Comparison of ENCODE assay signal across 16 mouse cellular contexts in genomic region chr14:104461286-104462240, GRCm38 (mm10). TPM values are rescaled to one million over a fixed set of nuclear protein-coding genes. Genes with fewer than 3 reads are reported as not detected.
A peak's percentile ranks its signal among the peaks of the same experiment; 100 is the strongest.
DNase-seq lines count a peak whose midpoint lies in the region; ATAC-seq and TF ChIP-seq lines count a peak whose summit lies in the region.
"Had no signal": no experiment of that assay in that cellular context is flagged by ENCODE, and none has a peak within 500 bp of the region (broad histone marks: within the 10 kb centered on the region; RNA-seq: fewer than 3 reads in every experiment).

No protein-coding gene starts in this region.

- no peaks in the 10 kb centered on the region for H3K9me3 ChIP-seq in forebrain, embryonic 10.5 days
- H3K9me3 ChIP-seq in forebrain, embryonic 15.5 days = no peaks in the 10 kb centered on the region
- H3K9me3 ChIP-seq in limb, embryonic 11.5 days (ENCODE audit: control insufficient read depth, low read length) = no peaks in the 10 kb centered on the region
- no peaks in the 10 kb centered on the region for H3K9me3 ChIP-seq in neural tube, embryonic 11.5 days (ENCODE audit: control insufficient read depth, low read length)
- H3K9me3 ChIP-seq in liver, embryonic 12.5 days (replicated peaks) = no peaks in the 10 kb centered on the region
- H3K9me3 ChIP-seq: embryonic facial prominence, embryonic 13.5 days; heart, embryonic 12.5 days; limb, embryonic 12.5 days had no signal

- no peak for TF ChIP-seq CTCF in brain, embryonic 14.5 days (IDR thresholded peaks at IDR 0.05; ENCODE audit: borderline replicate concordance, extremely low read depth, insufficient read depth, insufficient read length)

- no peak for DNase-seq in forebrain, embryonic 10.5 days (ENCODE audit: extremely low spot score, low spot score)
- DNase-seq in brain, embryonic 14.5 days (ENCODE audit: low read depth) = peak; percentile 60
- peak; percentile 28 for DNase-seq in limb, embryonic 11.5 days (ENCODE audit: low spot score)
- DNase-seq in neural tube, embryonic 11.5 days (ENCODE audit: low spot score) = peak; percentile 18
- no peak for DNase-seq in layer of hippocampus, adult 11-12 months (ENCODE audit: low spot score)
- no peak for DNase-seq in frontal cortex, postnatal 25 days (ENCODE audit: low spot score in 2 of 2)
- DNase-seq: gastrocnemius, adult 2 months; right cerebral cortex, postnatal 14 days; thymus, postnatal 36 days had no signal

- TF ChIP-seq POLR2A in brain, embryonic 14.5 days (IDR thresholded peaks at IDR 0.05; ENCODE audit: borderline replicate concordance, extremely low read depth, insufficient read depth, insufficient read length, poor library complexity, severe bottlenecking) = no peak

- H3K27me3 ChIP-seq in forebrain, embryonic 10.5 days (ENCODE audit: poor library complexity, severe bottlenecking) = peaks cover 100% of the 10 kb centered on the region
- H3K27me3 ChIP-seq in forebrain, embryonic 15.5 days = peaks cover 74% of the 10 kb centered on the region
- H3K27me3 ChIP-seq in limb, embryonic 11.5 days (ENCODE audit: control insufficient read depth, insufficient read depth, low read length) = peaks cover 64% of the 10 kb centered on the region
- peaks cover 73% of the 10 kb centered on the region for H3K27me3 ChIP-seq in neural tube, embryonic 11.5 days (ENCODE audit: control insufficient read depth, insufficient read depth, low read length)
- peaks cover 90% of the 10 kb centered on the region for H3K27me3 ChIP-seq in liver, embryonic 12.5 days (replicated peaks)

- ATAC-seq in forebrain, embryonic 15.5 days (replicated peaks) = no peak
- no peak for ATAC-seq in limb, embryonic 11.5 days (ENCODE audit: insufficient number of reproducible peaks, low FRiP score, low TSS enrichment, low read depth)
- ATAC-seq in neural tube, embryonic 11.5 days (ENCODE audit: insufficient read depth, low FRiP score, low TSS enrichment) = no peak
- no peak for ATAC-seq in liver, embryonic 12.5 days
- ATAC-seq: intestine, postnatal 0 days had no signal

- H3K36me3 ChIP-seq in forebrain, embryonic 10.5 days (replicated peaks) = no peaks in the 10 kb centered on the region
- H3K36me3 ChIP-seq in forebrain, embryonic 15.5 days = no peaks in the 10 kb centered on the region
- no peaks in the 10 kb centered on the region for H3K36me3 ChIP-seq in limb, embryonic 11.5 days (ENCODE audit: control insufficient read depth, insufficient read depth, low read length)
- no peaks in the 10 kb centered on the region for H3K36me3 ChIP-seq in neural tube, embryonic 11.5 days (ENCODE audit: control insufficient read depth, insufficient read depth, low read length)
- H3K36me3 ChIP-seq in liver, embryonic 12.5 days = no peaks in the 10 kb centered on the region
- H3K36me3 ChIP-seq: embryonic facial prominence, embryonic 13.5 days; heart, embryonic 12.5 days; limb, embryonic 12.5 days had no signal

- peaks cover 47% of the 10 kb centered on the region for H3K4me1 ChIP-seq in forebrain, embryonic 10.5 days
- peaks cover 18% of the 10 kb centered on the region for H3K4me1 ChIP-seq in forebrain, embryonic 15.5 days
- H3K4me1 ChIP-seq in limb, embryonic 11.5 days (ENCODE audit: control insufficient read depth, insufficient read depth, low read length) = peaks cover 5% of the 10 kb centered on the region; the same call in 1 of the 2 replicates
- H3K4me1 ChIP-seq in neural tube, embryonic 11.5 days (ENCODE audit: control insufficient read depth, insufficient read depth, low read length) = peaks cover 12% of the 10 kb centered on the region; the same call in 1 of the 2 replicates
- peaks cover 6% of the 10 kb centered on the region for H3K4me1 ChIP-seq in liver, embryonic 12.5 days

- no peak overlapping the region for H3K9ac ChIP-seq in forebrain, embryonic 15.5 days (replicated peaks)
- H3K9ac ChIP-seq in limb, embryonic 11.5 days (ENCODE audit: low read length) = no peak overlapping the region
- H3K9ac ChIP-seq in neural tube, embryonic 11.5 days (ENCODE audit: low read length) = no peak overlapping the region
- H3K9ac ChIP-seq in liver, embryonic 12.5 days = no peak overlapping the region
- H3K9ac ChIP-seq: embryonic facial prominence, embryonic 13.5 days; heart, embryonic 12.5 days; limb, embryonic 12.5 days; liver, embryonic 14.5 days had no signal

- 1% methylated on average over 10 of the region's 10 CpGs for WGBS in forebrain, embryonic 10.5 days
- 1% methylated on average over 10 of the region's 10 CpGs for WGBS in forebrain, embryonic 15.5 days
- WGBS in limb, embryonic 11.5 days = 2% methylated on average over 10 of the region's 10 CpGs
- 2% methylated on average over 10 of the region's 10 CpGs for WGBS in neural tube, embryonic 11.5 days
- 2% methylated on average over 10 of the region's 10 CpGs for WGBS in liver, embryonic 12.5 days (ENCODE audit: insufficient replicate concordance)

- no peak overlapping the region for H3K27ac ChIP-seq in forebrain, embryonic 10.5 days
- H3K27ac ChIP-seq in forebrain, embryonic 15.5 days (replicated peaks) = no peak overlapping the region
- H3K27ac ChIP-seq in limb, embryonic 11.5 days (replicated peaks; ENCODE audit: low read depth, low read length) = no peak overlapping the region
- no peak overlapping the region for H3K27ac ChIP-seq in neural tube, embryonic 11.5 days (ENCODE audit: low read depth, low read length)
- no peak overlapping the region for H3K27ac ChIP-seq in liver, embryonic 12.5 days
- H3K27ac ChIP-seq: embryonic facial prominence, embryonic 13.5 days; gastrocnemius, adult 2 months; limb, embryonic 12.5 days; liver, embryonic 14.5 days had no signal

- peak overlapping the region; percentile 51; the same call in 1 of the 2 replicates for H3K4me3 ChIP-seq in forebrain, embryonic 10.5 days
- no peak overlapping the region for H3K4me3 ChIP-seq in forebrain, embryonic 15.5 days
- H3K4me3 ChIP-seq in limb, embryonic 11.5 days (ENCODE audit: low read depth, low read length) = no peak overlapping the region
- no peak overlapping the region for H3K4me3 ChIP-seq in neural tube, embryonic 11.5 days (ENCODE audit: low read depth, low read length)
- H3K4me3 ChIP-seq in liver, embryonic 12.5 days = no peak overlapping the region
- H3K4me3 ChIP-seq: gastrocnemius, adult 2 months had no signal

- H3K4me2 ChIP-seq in forebrain, embryonic 15.5 days (replicated peaks) = no peak overlapping the region
- H3K4me2 ChIP-seq in limb, embryonic 11.5 days (ENCODE audit: low read depth, severe bottlenecking) = no peak overlapping the region
- no peak overlapping the region; the same call in 1 of the 2 replicates for H3K4me2 ChIP-seq in neural tube, embryonic 11.5 days (ENCODE audit: low read depth)
- H3K4me2 ChIP-seq in liver, embryonic 12.5 days = no peak overlapping the region

RNA-seq across cellular contexts. Expression of gene Pou4f1, which starts 6.2 kb away (rescaled TPM):
- 1.5 and 1.6 TPM in 2 replicates for polyA plus RNA-seq in forebrain, embryonic 10.5 days (2016; fragmentation: Nextera tagmentation; extraction: Ambion mirVana)
- polyA plus RNA-seq in forebrain, embryonic 15.5 days (2015; fragmentation: Nextera tagmentation; extraction: Ambion mirVana) = 2.6 and 3.1 TPM in 2 replicates
- 12.7 and 28.4 TPM in 2 replicates for polyA plus RNA-seq in brain, embryonic 14.5 days (2012; rRNA removed)
- polyA plus RNA-seq in limb, embryonic 11.5 days (2014; fragmentation: Nextera tagmentation; extraction: Ambion mirVana) = 0.43 and 0.57 TPM in 2 replicates
- 79.6 and 96.7 TPM in 2 replicates for polyA plus RNA-seq in neural tube, embryonic 11.5 days (2014; fragmentation: Nextera tagmentation; extraction: Ambion mirVana)
- polyA plus RNA-seq in liver, embryonic 12.5 days (2016; fragmentation: Nextera tagmentation; extraction: Ambion mirVana) = 0.11 and 0.19 TPM in 2 replicates
- polyA plus RNA-seq: heart, embryonic 12.5 days had no signal

Comparison
In these comparisons a context has a peak if more than half of its experiments do, and no peak if none do; other contexts are left out.
1. DNase-seq: peak in brain, embryonic 14.5 days (single experiment), limb, embryonic 11.5 days (single experiment) and neural tube, embryonic 11.5 days (single experiment); none in forebrain, embryonic 10.5 days (single experiment), layer of hippocampus, adult 11-12 months (single experiment) and frontal cortex, postnatal 25 days (0 of 2).